7 mouse cellular contexts compared by ENCODE assay signal in the genomic region with DNA sequence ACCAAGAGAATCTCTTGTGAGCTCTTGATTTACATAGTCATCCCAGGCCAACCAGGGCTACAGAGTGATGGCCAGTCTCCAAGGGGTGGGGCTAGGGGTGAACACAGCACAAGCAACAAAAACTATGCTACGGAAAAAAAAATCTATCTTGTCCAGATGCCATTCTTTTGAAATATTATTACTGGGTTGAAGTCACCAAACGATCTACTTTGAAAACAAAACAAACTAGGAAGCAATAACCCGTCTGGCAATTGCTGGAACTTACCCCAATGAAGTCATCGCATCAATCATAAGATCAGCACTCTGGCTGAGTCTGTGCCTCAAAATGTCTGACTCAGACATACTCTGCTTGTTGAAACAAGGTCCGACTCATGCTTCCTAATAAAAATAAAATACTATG. TPM values are rescaled to one million over a fixed set of nuclear protein-coding genes. Genes with fewer than 3 reads are reported as not detected.
DNase-seq lines count a peak whose midpoint lies in the region; ATAC-seq and TF ChIP-seq lines count a peak whose summit lies in the region.

No protein-coding gene starts in this region.

- peaks cover 32% of the 10 kb centered on the region for H3K4me1 ChIP-seq in forebrain, embryonic 13.5 days
- H3K4me1 ChIP-seq in lung, embryonic 16.5 days (replicated peaks; ENCODE audit: control insufficient read depth, insufficient read depth, low read length): peaks cover 23% of the 10 kb centered on the region

- 27% methylated on average over 5 of the region's 5 CpGs for WGBS in forebrain, embryonic 13.5 days
- WGBS in lung, embryonic 16.5 days: 8% methylated on average over 5 of the region's 5 CpGs

- H3K36me3 ChIP-seq in forebrain, embryonic 13.5 days (ENCODE audit: poor library complexity, severe bottlenecking): peaks cover 18% of the 10 kb centered on the region
- peaks cover 15% of the 10 kb centered on the region; the same call in 1 of the 2 replicates for H3K36me3 ChIP-seq in lung, embryonic 16.5 days (ENCODE audit: control insufficient read depth, insufficient read depth, low read length)

- no peaks in the 10 kb centered on the region for H3K9me3 ChIP-seq in forebrain, embryonic 13.5 days (replicated peaks)
- H3K9me3 ChIP-seq in lung, embryonic 16.5 days (ENCODE audit: control insufficient read depth, low read length): no peaks in the 10 kb centered on the region

- peak overlapping the region; percentile 97 for H3K9ac ChIP-seq in forebrain, embryonic 13.5 days
- peak overlapping the region; percentile 88 for H3K9ac ChIP-seq in lung, embryonic 16.5 days (ENCODE audit: low read length)

- peak overlapping the region; percentile 71 for H3K4me3 ChIP-seq in forebrain, embryonic 13.5 days
- peak overlapping the region; percentile 72 for H3K4me3 ChIP-seq in layer of hippocampus, adult 2 months
- H3K4me3 ChIP-seq in lung, embryonic 16.5 days (ENCODE audit: low read length): peak overlapping the region; percentile 70

- TF ChIP-seq CTCF in layer of hippocampus, adult 2 months (conservative IDR thresholded peaks at IDR 0.05): 0 out of 2 replicates have a peak, but pooled peaks have one; percentile 4

- H3K27ac ChIP-seq in forebrain, embryonic 13.5 days: peak overlapping the region; percentile 99
- H3K27ac ChIP-seq in layer of hippocampus, adult 2 months: peak overlapping the region; percentile 99
- H3K27ac ChIP-seq in lung, embryonic 16.5 days (ENCODE audit: low read length): peak overlapping the region; percentile 96

- DNase-seq in NIH3T3 (ENCODE audit: low read depth): peak; percentile 94
- peak; percentile 55 for DNase-seq in c-Kit-negative CD71-positive TER-119-positive erythroid progenitor cells, embryonic 14.5 days (ENCODE audit: low read depth, low spot score)
- peak; percentile 78 for DNase-seq in heart, postnatal 4 days
- peak; percentile 32 to 51 for DNase-seq in layer of hippocampus, adult 2 months (ENCODE audit: low spot score in 2 of 2)
- DNase-seq in ovary, postnatal 36 days (ENCODE audit: low spot score): peak; percentile 72

- no peak for ATAC-seq in forebrain, embryonic 13.5 days
- peak; percentile 21; the same call in 1 of the 2 replicates for ATAC-seq in lung, embryonic 16.5 days (ENCODE audit: low read depth)

- H3K4me2 ChIP-seq in forebrain, embryonic 13.5 days: peak overlapping the region; percentile 77
- H3K4me2 ChIP-seq in lung, embryonic 16.5 days (ENCODE audit: low read depth, low read length): peak overlapping the region; percentile 89

- no peaks in the 10 kb centered on the region for H3K27me3 ChIP-seq in forebrain, embryonic 13.5 days
- no peaks in the 10 kb centered on the region for H3K27me3 ChIP-seq in lung, embryonic 16.5 days (ENCODE audit: control insufficient read depth, insufficient read depth, low read depth, low read length)

RNA-seq across cellular contexts. Expression of a gene that starts 1.2 kb away (rescaled TPM):
- polyA plus RNA-seq in forebrain, embryonic 13.5 days (2015; fragmentation: Nextera tagmentation; extraction: Ambion mirVana): 4,545 and 4,559 TPM in 2 replicates
- total RNA-seq in heart, postnatal 4 days (2021): 100 to 1,000 TPM; 828 to 847 TPM
- 1,000 to 10,000 TPM; 1,708 to 1,866 TPM for total RNA-seq in layer of hippocampus, adult 2 months (2021)
- 3,082 and 3,189 TPM in 2 replicates for polyA plus RNA-seq in lung, embryonic 16.5 days (2015; fragmentation: Nextera tagmentation; extraction: Ambion mirVana)

RNA-seq across cellular contexts. Expression of a gene that starts 10.7 kb away (rescaled TPM):
- 74.4 and 78.7 TPM in 2 replicates for polyA plus RNA-seq in forebrain, embryonic 13.5 days (2015; fragmentation: Nextera tagmentation; extraction: Ambion mirVana)
- total RNA-seq in heart, postnatal 4 days (2021): 10 to 100 TPM; 23.8 to 25.7 TPM
- total RNA-seq in layer of hippocampus, adult 2 months (2021): 10 to 100 TPM; 36.3 to 43.2 TPM
- 7.9 and 9.0 TPM in 2 replicates for polyA plus RNA-seq in lung, embryonic 16.5 days (2015; fragmentation: Nextera tagmentation; extraction: Ambion mirVana)

RNA-seq across cellular contexts. Expression of a gene that starts 24.5 kb away (rescaled TPM):
- polyA plus RNA-seq in forebrain, embryonic 13.5 days (2015; fragmentation: Nextera tagmentation; extraction: Ambion mirVana): 8.2 and 9.1 TPM in 2 replicates
- 1 to 10 TPM; 3.0 to 3.2 TPM for total RNA-seq in heart, postnatal 4 days (2021)
- 10 to 100 TPM; 12.8 to 14.0 TPM for total RNA-seq in layer of hippocampus, adult 2 months (2021)
- 4.8 and 4.9 TPM in 2 replicates for polyA plus RNA-seq in lung, embryonic 16.5 days (2015; fragmentation: Nextera tagmentation; extraction: Ambion mirVana)

Comparison
In these comparisons a context has a peak if more than half of its experiments do, and no peak if none do; other contexts are left out.
1. DNase-seq: peak in every context shown above with its lines; median percentile 94 in NIH3T3; 78 in heart, postnatal 4 days; 72 in ovary, postnatal 36 days; 55 in c-Kit-negative CD71-positive TER-119-positive erythroid progenitor cells, embryonic 14.5 days; 42 in layer of hippocampus, adult 2 months.